Mouse (Mus musculus) lung, embryonic 16.5 days (tissue): Measurements from ENCODE around the gene Tbx21. TPM values are rescaled to one million over a fixed set of nuclear protein-coding genes. Genes with fewer than 3 reads are reported as not detected.

ENCODE experiments used
- microRNA-seq: library from miRNA; unstranded; fragments of <30 nt; microRNA quantifications from one replicate; pipeline ENCODE4, GENCODE M21; 2016
- polyA plus RNA-seq: library from polyadenylated mRNA; unstranded; fragments of >200 nt; fragmentation: Nextera tagmentation; extraction: Ambion mirVana; gene quantifications from 2 replicates; pipeline ENCODE4 v1.2.1, GENCODE M21; 2015

Gene Tbx21
- polyA plus RNA-seq, 1 experiment from 2014 or later, result not detected

Small RNAs within 50 kb of the gene (microRNA-seq; reads per million reads assigned to microRNA genes)
- not detected for gene Mir7235
- gene Mir8103, result 2.0 reads per million, percentile 3 among the genes with 10 or more reads in this experiment

Other genes starting within 250 kb of the Tbx21 start
- gene Cdk5rap3, start 198.8 kb downstream of the Tbx21 start, polyA plus RNA-seq, result 67.5 and 70.6 TPM in 2 replicates
- 50.5 and 60.2 TPM in 2 replicates for gene Prr15l, start 187.2 kb downstream of the Tbx21 start, polyA plus RNA-seq
- 28.1 and 35.4 TPM in 2 replicates for gene Pnpo, start 171.3 kb downstream of the Tbx21 start, polyA plus RNA-seq
- gene Sp2, start 132.4 kb downstream of the Tbx21 start, polyA plus RNA-seq, result 18.5 and 22.2 TPM in 2 replicates
- gene Sp6, start 101.9 kb downstream of the Tbx21 start, polyA plus RNA-seq, result 0.59 and 0.62 TPM in 2 replicates
- 29.7 and 32.9 TPM in 2 replicates for gene Scrn2, start 85.4 kb downstream of the Tbx21 start, polyA plus RNA-seq
- 8.7 and 11.3 TPM in 2 replicates for gene Lrrc46, start 73.9 kb downstream of the Tbx21 start, polyA plus RNA-seq
- gene Mrpl10, start 73.8 kb downstream of the Tbx21 start, polyA plus RNA-seq, result 74.1 and 76.5 TPM in 2 replicates
- gene Osbpl7, start 64.7 kb downstream of the Tbx21 start, polyA plus RNA-seq, result 12.4 and 14.3 TPM in 2 replicates
- 4.9 TPM in 2 replicates for gene Tbkbp1, start 36.2 kb upstream of the Tbx21 start, polyA plus RNA-seq
- gene Kpnb1, start 72.5 kb upstream of the Tbx21 start, polyA plus RNA-seq, result 39.6 and 40.4 TPM in 2 replicates
- 74.5 and 86.5 TPM in 2 replicates for gene Npepps, start 165.3 kb upstream of the Tbx21 start, polyA plus RNA-seq
- 42.2 and 43.0 TPM in 2 replicates for gene Mrpl45, start 200.4 kb upstream of the Tbx21 start, polyA plus RNA-seq
- gene Gpr179, start 236.7 kb upstream of the Tbx21 start, polyA plus RNA-seq, result 0.11 and 0.14 TPM in 2 replicates
- gene Socs7, start 247.2 kb upstream of the Tbx21 start, polyA plus RNA-seq, result 3.2 TPM in 2 replicates